Mouse (Mus musculus) E14TG2a.4 (cell line): ENCODE data around the gene Dag1.

Experiments
- CTCF ChIP-seq: conservative IDR thresholded peaks from 2 replicates; pipeline ENCODE4 v1.5.1; 2014; ENCODE audit warnings: low read length
- POU5F1 ChIP-seq: IDR thresholded peaks from 2 replicates; pipeline ENCODE4 v1.6.1; 2014; ENCODE audit warnings: low read length, borderline replicate concordance

- TF ChIP-seq CTCF (no peak), POU5F1 (no peak)
Measured at GRCm38 (mm10) chr9:108304716-108305115, 41.0 kb upstream of the Dag1 start.
